In genomic region chr2:34249961-34250658, GRCm38 (mm10) we compare ENCODE assay signal across 8 mouse cellular contexts.
DNase-seq lines count a peak whose midpoint lies in the region; ATAC-seq lines count a peak whose summit lies in the region.

No protein-coding gene starts in this region.

- 5% methylated on average over 18 of the region's 18 CpGs for WGBS in embryonic facial prominence, embryonic 10.5 days
- WGBS in hindbrain, embryonic 15.5 days: 1% methylated on average over 18 of the region's 18 CpGs
- under 1% methylated on average over 18 of the region's 18 CpGs for WGBS in midbrain, embryonic 16.5 days

- no peaks in the 10 kb centered on the region for H3K27me3 ChIP-seq in embryonic facial prominence, embryonic 10.5 days (replicated peaks; ENCODE audit: low read depth, poor library complexity, severe bottlenecking)
- H3K27me3 ChIP-seq in hindbrain, embryonic 15.5 days: no peaks in the 10 kb centered on the region
- H3K27me3 ChIP-seq in midbrain, embryonic 16.5 days (ENCODE audit: control insufficient read depth, insufficient read depth, low read depth, low read length): no peaks in the 10 kb centered on the region

- ATAC-seq in hindbrain, embryonic 15.5 days (ENCODE audit: low FRiP score, low read depth): peak; percentile 55
- ATAC-seq in midbrain, embryonic 16.5 days: peak; percentile 85

- no peaks in the 10 kb centered on the region for H3K36me3 ChIP-seq in embryonic facial prominence, embryonic 10.5 days (replicated peaks)
- no peaks in the 10 kb centered on the region for H3K36me3 ChIP-seq in hindbrain, embryonic 15.5 days
- H3K36me3 ChIP-seq in midbrain, embryonic 16.5 days (ENCODE audit: control insufficient read depth, insufficient read depth, low read length): no peaks in the 10 kb centered on the region

- no peaks in the 10 kb centered on the region for H3K9me3 ChIP-seq in embryonic facial prominence, embryonic 10.5 days
- no peaks in the 10 kb centered on the region for H3K9me3 ChIP-seq in hindbrain, embryonic 15.5 days
- no peaks in the 10 kb centered on the region for H3K9me3 ChIP-seq in midbrain, embryonic 16.5 days (replicated peaks; ENCODE audit: control insufficient read depth, low read length, poor library complexity, severe bottlenecking)

- peak overlapping the region; percentile 65 for H3K4me3 ChIP-seq in embryonic facial prominence, embryonic 10.5 days
- peak overlapping the region; percentile 45 for H3K4me3 ChIP-seq in hindbrain, embryonic 15.5 days
- peak overlapping the region; percentile 49 for H3K4me3 ChIP-seq in midbrain, embryonic 16.5 days (ENCODE audit: low read depth, low read length)

- peak; percentile 31 for DNase-seq in left cerebral cortex, postnatal 4 days
- no peak for DNase-seq in left cerebral cortex, postnatal 14 days (ENCODE audit: low spot score in 2 of 2)
- DNase-seq in embryonic facial prominence, embryonic 10.5 days (ENCODE audit: low spot score): no peak
- DNase-seq in right cerebral cortex, postnatal 10 days (ENCODE audit: low spot score in 2 of 2): no peak
- DNase-seq in kidney, adult 8-10 months: no peak
- no peak for DNase-seq in kidney, postnatal 25 days

- intact Hi-C loops in left cerebral cortex, postnatal 4 days (cut with DNase I): loop anchor here (10.0 kb wide), 2 partner anchors 115 to 395 kb away; no protein-coding TSS in a partner anchor
- intact Hi-C loops in left cerebral cortex, postnatal 14 days (cut with DNase I): loop anchor here (10.0 kb wide), 1 partner anchor 115 kb away; no protein-coding TSS in a partner anchor

- H3K4me2 ChIP-seq in hindbrain, embryonic 15.5 days: peak overlapping the region; percentile 70
- H3K4me2 ChIP-seq in midbrain, embryonic 16.5 days (ENCODE audit: low read length): peak overlapping the region; percentile 73

- peak overlapping the region; percentile 94 for H3K27ac ChIP-seq in embryonic facial prominence, embryonic 10.5 days (replicated peaks)
- H3K27ac ChIP-seq in hindbrain, embryonic 15.5 days (replicated peaks): peak overlapping the region; percentile 92
- H3K27ac ChIP-seq in midbrain, embryonic 16.5 days (ENCODE audit: low read length): peak overlapping the region; percentile 96

- H3K4me1 ChIP-seq in embryonic facial prominence, embryonic 10.5 days: peaks cover 60% of the 10 kb centered on the region
- peaks cover 45% of the 10 kb centered on the region for H3K4me1 ChIP-seq in hindbrain, embryonic 15.5 days (replicated peaks)
- H3K4me1 ChIP-seq in midbrain, embryonic 16.5 days (ENCODE audit: control insufficient read depth, insufficient read depth, low read length): peaks cover 28% of the 10 kb centered on the region

- H3K9ac ChIP-seq in hindbrain, embryonic 15.5 days: peak overlapping the region; percentile 53
- H3K9ac ChIP-seq in midbrain, embryonic 16.5 days (ENCODE audit: low read depth, low read length): peak overlapping the region; percentile 73
